Mouse (Mus musculus) brain, embryonic 14.5 days (tissue): ENCODE results near the gene Hormad1. TPM values are rescaled to one million over a fixed set of nuclear protein-coding genes. Genes with fewer than 3 reads are reported as not detected.

ENCODE experiments used
- DNase-seq: peaks from one replicate; pipeline ENCODE4 v3.0.0-alpha.2; 2011; ENCODE audit warnings: low read depth
- CTCF ChIP-seq: fragments of 200-500 bp; IDR thresholded peaks from 2 replicates; pipeline ENCODE4 v1.5.1; 2012; ENCODE audit warnings: inconsistent platforms, mild to moderate bottlenecking, moderate library complexity, borderline replicate concordance; ENCODE audit not compliant: insufficient read depth, insufficient read length; ENCODE audit errors: extremely low read depth
- POLR2A ChIP-seq: fragments of 200-500 bp; IDR thresholded peaks from 2 replicates; pipeline ENCODE4 v1.6.1; 2012; ENCODE audit warnings: mild to moderate bottlenecking, inconsistent platforms, borderline replicate concordance; ENCODE audit not compliant: poor library complexity, insufficient read depth, insufficient read length, severe bottlenecking; ENCODE audit errors: extremely low read depth
- polyA plus RNA-seq: library from polyadenylated mRNA; depleted of rRNA; stranded (reverse); fragments of >200 nt; gene quantifications from 2 replicates; pipeline ENCODE4 v1.2.3, GENCODE M21; 2012; rRNA removed

The Hormad1 gene
- polyA plus RNA-seq: not detected in 2 replicates

DNA sequence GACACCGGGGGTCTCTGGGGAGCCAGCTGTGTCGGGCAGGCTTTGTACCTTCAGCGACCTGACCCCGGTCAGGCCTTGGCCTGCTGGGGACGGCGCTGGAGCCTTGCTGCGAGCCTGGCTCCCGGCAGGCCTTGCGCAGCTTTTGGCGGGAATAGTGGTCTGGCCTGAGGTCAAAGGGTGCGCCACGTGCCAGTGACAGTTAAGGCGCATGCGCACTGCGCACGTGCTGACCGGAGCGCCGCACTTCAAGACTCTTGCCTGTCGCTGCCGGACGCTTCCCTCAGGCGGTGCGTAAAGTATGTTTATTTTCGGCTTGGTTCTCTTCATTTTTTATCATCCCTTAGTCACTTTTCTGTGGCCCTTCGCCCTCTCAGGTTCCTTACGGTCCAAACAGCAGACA, at the start of gene Hormad1:
Hormad1 (plus strand) TSS at position 241 of the 400 bp plus-strand sequence.
- TF ChIP-seq POLR2A: no peak
- TF ChIP-seq CTCF: no peak

DNA sequence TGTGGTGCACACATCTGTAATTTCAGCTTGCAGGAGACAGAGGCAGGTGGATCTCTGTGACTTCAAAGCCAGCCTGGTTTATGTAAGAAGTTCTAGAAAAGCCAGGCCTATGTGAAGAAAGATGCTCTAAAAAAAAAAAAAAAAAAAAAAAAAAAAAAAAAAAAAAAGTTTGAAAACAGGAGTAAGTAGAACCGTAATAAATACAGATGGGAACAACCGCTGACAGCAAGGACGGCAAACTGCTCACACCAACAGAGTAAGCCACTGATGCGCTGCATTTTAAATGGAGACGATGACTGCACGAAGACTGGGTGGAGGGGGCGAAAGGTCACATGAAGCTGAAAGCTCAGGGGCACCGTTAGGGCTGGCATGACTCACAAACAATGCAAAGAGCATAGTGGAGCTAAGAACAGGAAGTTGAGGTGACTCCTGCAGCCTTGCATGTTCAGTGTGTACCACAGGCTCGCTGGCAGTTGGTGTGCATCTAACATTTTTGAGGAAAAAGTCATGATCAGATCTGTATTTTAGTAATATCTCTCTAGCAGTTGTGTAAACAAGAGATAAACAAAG, 47.8 kb upstream of the Hormad1 start:
- TF ChIP-seq POLR2A (no peak), CTCF (no peak)
- no peak for DNase-seq

More for the DNA sequence above, at the start of gene Hormad1:
- DNase-seq: no peak

DNA sequence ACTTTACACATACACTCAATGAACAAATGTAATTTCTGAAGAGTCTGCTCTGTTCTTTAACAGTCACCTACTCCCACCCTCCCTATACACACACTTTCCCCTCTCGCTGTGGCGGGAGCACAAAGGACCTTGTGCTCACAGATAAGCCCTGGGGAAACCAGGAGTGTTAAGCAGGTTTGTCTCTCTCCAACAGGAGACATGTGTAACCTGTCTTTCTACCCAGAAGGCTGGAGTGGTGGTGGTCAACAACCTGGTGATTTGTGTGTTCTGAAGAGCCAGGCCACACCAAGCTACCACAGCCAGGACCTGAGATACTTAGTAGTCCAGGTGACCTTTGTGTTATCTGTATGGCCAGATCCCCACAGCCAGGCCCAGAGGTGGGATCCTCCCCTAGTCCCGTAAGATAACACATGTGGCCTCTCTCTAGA, 42.8 kb upstream of the Hormad1 start:
- no peak for TF ChIP-seq POLR2A
- no peak for TF ChIP-seq CTCF
- no peak for DNase-seq

DNA sequence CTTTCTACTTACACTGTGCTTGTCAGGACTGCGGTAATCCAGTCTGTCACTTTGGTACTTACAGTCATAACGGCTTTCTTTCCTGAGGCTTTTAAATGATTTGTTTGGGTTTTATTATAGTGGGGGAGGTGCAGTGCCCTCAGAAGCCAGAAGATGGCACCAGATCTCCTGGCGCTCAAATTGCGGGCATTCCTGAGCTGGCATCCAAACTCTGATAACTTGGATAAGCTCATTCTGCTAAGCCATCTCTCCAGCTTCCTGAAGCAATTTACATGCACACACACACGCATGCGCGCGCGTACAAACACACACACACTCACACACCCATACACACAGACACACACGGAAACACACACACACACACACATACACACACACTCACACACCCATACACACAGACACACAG, 42.0 kb upstream of the Hormad1 start:
- DNase-seq: peak; percentile 90
- TF ChIP-seq CTCF (peak; percentile 93), POLR2A (no peak)

DNA sequence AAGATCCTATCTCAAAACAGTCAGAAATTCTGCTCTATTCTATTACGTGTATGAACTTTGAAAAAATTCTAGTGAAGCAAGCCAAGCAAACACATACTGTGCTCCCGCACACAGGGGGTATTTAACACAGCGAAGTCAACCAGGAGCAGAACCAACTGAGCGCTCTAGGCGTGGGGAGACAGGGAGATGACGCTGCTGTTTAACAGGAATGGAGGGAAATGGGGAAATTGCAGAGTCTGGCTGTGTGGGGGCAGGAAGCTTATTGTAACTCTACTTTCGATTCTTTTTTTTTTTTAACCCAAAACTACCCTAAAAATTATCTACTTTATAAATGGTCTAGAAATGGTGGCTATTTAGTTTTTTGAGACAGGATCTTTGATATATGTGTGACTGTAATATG, 40.6 kb upstream of the Hormad1 start:
- no peak for DNase-seq
- TF ChIP-seq POLR2A: no peak
- no peak for TF ChIP-seq CTCF

DNA sequence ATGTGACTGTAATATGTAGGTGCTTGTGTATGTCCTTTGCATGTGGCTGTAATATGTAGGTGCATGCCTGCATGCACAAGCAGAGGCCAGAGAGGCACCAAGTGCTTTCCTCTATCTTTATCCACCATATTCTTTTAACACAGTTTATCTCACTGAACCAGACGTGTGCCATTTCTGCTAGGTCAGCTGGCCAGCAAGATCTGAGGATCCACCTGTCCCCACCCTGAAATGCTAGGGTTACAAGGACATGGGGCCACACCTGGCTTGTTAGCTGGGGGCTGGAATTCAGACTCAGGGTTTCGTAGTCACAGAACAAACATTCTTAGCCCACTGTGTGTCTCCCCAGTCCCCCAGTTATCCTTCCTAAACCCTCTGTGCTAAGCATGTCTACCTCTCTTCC, 40.2 kb upstream of the Hormad1 start:
- no peak for DNase-seq

DNA sequence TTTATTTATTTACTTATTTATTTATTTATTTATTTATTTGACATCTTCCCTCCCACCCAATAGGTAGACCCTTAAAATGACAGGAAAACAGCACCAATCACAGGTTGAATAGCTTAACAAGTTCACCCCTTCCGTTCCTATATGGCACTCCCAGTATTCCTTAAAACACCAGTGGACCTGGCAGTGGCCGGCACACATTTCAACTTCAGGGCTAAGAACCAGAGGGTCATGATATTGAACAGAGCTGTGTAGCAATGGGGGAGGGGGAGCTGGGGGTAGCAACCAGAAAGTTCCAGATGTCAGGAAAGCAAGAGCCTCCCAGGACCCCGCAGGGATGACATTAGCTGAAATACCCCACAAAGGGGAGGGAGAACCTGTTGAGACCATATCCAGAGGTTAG, 39.4 kb upstream of the Hormad1 start:
- no peak for TF ChIP-seq CTCF
- TF ChIP-seq POLR2A: no peak
- DNase-seq: no peak

More for the DNA sequence above, 40.2 kb upstream of the Hormad1 start:
- no peak for TF ChIP-seq POLR2A
- TF ChIP-seq CTCF: no peak

DNA sequence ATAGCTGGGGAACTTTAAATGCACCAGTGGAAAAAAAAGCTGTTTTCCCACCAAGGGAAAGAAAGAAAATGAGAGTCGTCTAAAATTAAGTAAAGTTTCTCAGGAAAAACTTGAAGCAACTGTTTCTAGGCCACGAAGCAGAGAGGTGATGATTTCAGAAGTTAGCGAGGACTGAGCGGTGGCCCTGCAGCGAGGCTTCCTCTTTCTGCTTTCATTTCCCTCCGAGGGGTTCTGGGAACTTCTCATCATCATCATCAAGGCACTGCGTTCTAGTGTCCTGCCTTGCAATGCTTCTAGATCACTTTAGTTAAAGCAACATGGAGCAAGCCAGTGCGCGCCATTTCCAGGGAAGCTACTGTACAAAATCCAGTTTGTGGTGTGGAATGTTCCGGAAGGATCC, 38.3 kb upstream of the Hormad1 start:
- DNase-seq: no peak
- TF ChIP-seq CTCF: no peak
- no peak for TF ChIP-seq POLR2A

DNA sequence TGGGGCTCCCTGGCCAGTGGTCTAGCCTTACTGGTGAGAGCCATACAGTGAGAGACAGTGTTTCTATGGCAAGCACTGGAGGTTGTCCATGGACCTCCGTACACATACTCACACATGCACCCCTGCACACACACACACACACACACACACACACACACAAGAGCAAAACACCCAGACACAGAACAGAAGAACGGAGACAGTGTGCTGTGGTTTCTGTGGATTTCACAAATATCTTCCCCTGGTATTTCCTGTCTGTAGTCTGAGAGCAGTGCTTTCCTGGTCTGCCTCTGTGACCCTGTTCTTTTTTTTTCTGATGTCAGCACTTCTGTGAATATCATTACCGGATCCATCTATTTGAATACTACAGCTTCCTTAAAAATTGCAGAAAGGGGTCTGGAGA, 35.8 kb upstream of the Hormad1 start:
- no peak for DNase-seq
- TF ChIP-seq CTCF (no peak), POLR2A (no peak)

DNA sequence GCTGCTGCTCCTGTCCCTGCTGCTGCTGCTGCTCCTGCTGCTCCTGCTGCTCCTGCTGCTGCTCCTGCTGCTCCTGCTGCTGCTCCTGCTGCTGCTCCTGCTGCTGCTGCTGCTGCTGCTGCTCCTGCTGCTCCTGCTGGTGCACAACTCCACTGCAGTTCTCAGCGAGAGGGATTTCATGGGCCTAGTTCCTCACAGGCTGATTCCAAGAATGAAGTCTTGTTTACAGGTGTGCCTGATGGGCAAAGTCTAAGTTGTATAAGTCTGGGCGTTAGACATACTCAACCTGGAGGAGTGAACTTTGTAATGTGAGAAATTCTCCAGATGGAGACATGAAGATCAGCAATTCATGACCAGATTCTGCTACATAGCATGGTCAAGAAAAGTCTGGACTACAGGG, 34.8 kb upstream of the Hormad1 start:
- TF ChIP-seq CTCF (no peak), POLR2A (no peak)

DNA sequence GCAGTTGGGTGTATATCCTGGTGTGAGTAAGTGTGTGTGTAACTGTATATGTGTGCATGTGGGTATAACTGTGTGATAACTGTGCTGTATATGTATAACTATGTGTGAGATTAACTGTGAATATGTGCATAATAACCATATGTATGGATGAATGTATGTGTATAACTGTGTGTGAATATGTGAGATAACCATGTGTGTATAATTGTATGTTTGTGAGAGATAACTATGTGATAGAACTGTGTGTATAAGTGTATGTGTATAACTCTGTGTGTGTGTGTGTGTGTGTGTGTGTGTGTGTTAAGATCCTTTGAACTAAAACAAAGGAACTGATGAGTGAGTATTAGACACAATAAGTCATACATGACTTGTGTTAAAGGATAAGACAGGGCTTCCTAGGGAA, 33.4 kb upstream of the Hormad1 start:
- TF ChIP-seq POLR2A (no peak), CTCF (no peak)
- DNase-seq: no peak

More for the DNA sequence above, 34.8 kb upstream of the Hormad1 start:
- DNase-seq: no peak

DNA sequence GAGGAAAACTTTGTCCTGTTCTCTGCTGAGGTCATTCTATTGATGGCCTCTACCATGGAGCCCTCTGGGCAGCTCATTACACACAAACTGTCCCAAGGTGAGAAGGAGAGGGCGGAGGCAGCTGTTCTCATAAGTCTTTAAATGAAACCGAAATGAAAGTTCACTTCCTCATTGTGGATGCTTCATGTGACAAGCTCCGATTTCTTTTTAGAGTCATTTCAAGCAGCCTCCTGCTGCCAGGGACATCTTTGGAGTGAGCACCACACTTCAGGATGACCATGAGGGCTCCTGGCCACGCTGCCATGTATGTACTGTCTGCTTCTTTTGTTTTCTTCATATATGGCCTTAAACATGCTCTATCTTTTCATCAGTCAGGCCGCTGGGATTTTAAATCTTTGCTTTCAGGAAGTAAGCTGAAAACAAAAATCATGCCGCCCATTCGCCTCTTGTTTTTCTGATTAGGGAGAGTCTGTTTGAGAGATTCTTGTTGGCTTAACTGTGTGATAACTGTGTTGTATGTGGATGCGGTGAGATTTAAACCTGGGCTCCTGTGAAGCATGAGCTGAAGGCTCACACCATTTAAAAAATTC, 32.8 kb upstream of the Hormad1 start, which contains the start of gene Ctss:
Ctss (plus strand) TSS at position 165 of the 590 bp plus-strand sequence.
- no peak for DNase-seq
- TF ChIP-seq CTCF: no peak
- no peak for TF ChIP-seq POLR2A

DNA sequence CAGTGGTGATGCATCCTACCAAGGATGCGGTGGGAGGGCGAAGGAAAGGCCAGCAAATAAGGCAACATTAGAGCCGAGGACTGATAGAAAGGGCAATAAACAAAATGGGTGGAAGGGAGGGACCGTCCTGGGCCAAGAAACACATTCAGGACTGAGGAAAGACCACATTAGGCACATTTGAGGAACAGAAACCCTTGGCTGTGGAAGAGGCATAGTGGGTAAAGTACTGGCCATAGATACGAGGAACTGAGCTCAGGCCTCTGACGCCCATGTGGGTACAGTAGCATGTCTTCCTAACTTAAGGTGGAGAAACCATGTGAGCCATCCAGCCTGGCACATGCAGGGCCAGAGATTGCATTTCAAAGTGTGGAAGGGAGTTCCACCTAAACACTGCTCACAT, 29.7 kb upstream of the Hormad1 start:
- no peak for DNase-seq
- TF ChIP-seq POLR2A (no peak), CTCF (no peak)

DNA sequence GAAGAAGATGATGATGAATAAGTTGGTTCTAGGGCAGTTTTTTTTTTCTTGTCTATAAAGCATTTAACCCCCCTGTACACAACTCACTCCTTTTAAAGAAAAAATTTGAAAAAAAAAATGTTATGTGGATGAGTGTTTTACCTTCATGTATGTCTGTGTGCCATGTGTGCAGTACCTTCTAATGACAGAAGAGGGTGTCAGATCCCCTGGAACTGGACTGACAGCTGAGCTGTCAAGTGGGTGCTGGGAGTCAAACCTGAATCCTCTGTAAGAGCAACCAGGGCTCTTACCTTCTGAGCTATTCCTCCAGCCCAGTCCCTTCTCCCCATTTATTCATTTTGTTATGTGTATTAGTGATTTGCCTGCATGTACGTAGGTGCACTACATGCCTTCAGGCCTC, 28.5 kb upstream of the Hormad1 start:
- TF ChIP-seq CTCF (no peak), POLR2A (no peak)
- no peak for DNase-seq

DNA sequence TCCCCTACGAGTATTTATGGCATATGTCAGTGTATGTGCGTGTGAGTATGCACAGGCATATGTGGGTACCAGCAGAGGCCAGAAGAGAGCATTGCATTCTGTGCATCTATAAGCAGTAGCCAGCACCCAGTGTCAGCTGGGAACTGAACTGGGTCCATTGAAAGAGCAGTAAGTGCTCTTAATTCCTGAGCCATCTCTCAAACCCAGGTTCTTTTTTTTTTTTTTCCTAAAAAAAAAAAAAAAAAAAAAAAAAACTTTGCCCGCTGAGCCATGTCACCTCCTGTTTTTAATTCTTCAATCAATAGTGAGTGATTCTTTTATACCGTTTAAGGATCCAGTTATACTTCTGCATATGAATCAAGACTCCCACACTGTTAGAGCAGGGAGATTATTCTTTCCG, 26.1 kb upstream of the Hormad1 start:
- TF ChIP-seq POLR2A (no peak), CTCF (no peak)
- DNase-seq: no peak

DNA sequence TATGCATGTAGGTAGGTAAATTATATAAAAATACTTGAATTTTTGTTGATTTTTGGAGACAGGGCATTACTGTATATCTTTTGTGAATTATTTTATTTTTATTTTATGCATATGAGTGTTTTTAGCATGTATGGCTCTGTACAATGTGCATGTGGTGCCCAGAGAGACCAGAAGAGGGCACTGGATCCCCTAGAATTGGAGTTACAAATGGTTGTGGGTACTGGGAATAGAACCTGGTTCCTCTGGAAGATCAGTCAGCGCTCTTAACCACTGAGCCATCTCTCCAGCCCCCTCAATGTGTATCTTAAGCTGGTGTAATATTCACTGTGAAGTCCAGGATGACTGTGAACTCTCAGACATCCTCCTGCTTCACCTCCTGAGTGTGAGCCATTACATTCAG, 24.6 kb upstream of the Hormad1 start:
- no peak for DNase-seq
- TF ChIP-seq POLR2A: no peak
- TF ChIP-seq CTCF: no peak
